Mouse (Mus musculus) megakaryocyte, embryonic 14.5 days (primary cell): Measurements from ENCODE around the gene Isl2.

Experiments
- FLI1 ChIP-seq: IDR thresholded peaks from 2 replicates; pipeline ENCODE4 v1.6.1; 2012; ENCODE audit warnings: low read length, inconsistent platforms, mixed read lengths
- GATA1 ChIP-seq: IDR thresholded peaks from 3 replicates; pipeline ENCODE4 v1.6.1; 2012; ENCODE audit warnings: mixed read lengths, low read length, inconsistent platforms, borderline replicate concordance

DNA sequence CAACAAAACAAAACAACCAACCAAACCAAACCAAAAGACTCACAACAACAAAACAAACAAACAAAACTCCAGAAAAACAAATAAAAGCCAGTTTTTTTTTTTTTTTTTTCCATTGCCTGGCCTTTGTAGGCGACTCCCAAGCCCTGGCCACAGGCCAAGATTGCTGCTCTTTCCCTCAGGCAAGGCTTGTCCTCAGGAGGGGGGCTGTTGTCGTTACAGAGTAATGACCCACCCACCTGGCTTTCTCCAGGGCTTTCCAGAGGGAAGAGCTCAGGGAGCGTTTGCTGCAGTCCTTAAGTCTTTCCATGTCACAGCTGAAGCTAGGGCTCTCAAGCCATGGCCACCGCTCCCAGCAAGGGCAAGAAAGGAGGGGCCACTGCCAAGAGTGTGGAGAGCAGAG is at the start of gene Isl2:
- TF ChIP-seq GATA1 (no peak), FLI1 (no peak)
